Mouse (Mus musculus) megakaryocyte-erythroid progenitor cell, adult 5-6 weeks (primary cell): ENCODE measurements around the gene Gm49510. TPM values are rescaled to one million over a fixed set of nuclear protein-coding genes. Genes with fewer than 3 reads are reported as not detected.

ENCODE experiments used
- ATAC-seq: replicated peaks from 2 replicates; pipeline ENCODE4 v1.8.0; 2016; ENCODE audit warnings: mild to moderate bottlenecking, inconsistent platforms; ENCODE audit not compliant: severe bottlenecking, poor library complexity, low FRiP score, low TSS enrichment
- total RNA-seq, 2 experiments: library from RNA; stranded (forward) in 1 of 2; stranded (reverse) in 1 of 2; fragments of 200-1000, 215-1000 nt in 1 of 2; fragments of >200 nt in 1 of 2; fragmentation: Nextera tagmentation in 1 of 2; gene quantifications; 2 replicates each; pipeline ENCODE4 v1.2.3; 2014 to 2017

The Gm49510 gene
- total RNA-seq, 2 experiments from 2014 or later, result not detected

GRCm38 (mm10) chr15:78931577-78931976, 32.1 kb downstream of the Gm49510 start:
- ATAC-seq, result peak; percentile 74

GRCm38 (mm10) chr15:78934784-78935320, 35.4 kb downstream of the Gm49510 start, which contains the start of gene Nol12:
Nol12 (plus strand) TSS chr15:78934933.
- peak; percentile 74 for ATAC-seq

GRCm38 (mm10) chr15:78936403-78936802, 36.9 kb downstream of the Gm49510 start:
- ATAC-seq, result no peak

- no peak for ATAC-seq
Measured at GRCm38 (mm10) chr15:78937311-78937710, 37.8 kb downstream of the Gm49510 start.

- no peak for ATAC-seq
Measured at GRCm38 (mm10) chr15:78937963-78938362, 38.5 kb downstream of the Gm49510 start.

GRCm38 (mm10) chr15:78940325-78940724, 40.9 kb downstream of the Gm49510 start:
- ATAC-seq, result no peak

GRCm38 (mm10) chr15:78942663-78943062, 43.2 kb downstream of the Gm49510 start:
- peak; percentile 43 for ATAC-seq

GRCm38 (mm10) chr15:78946232-78946631, 46.8 kb downstream of the Gm49510 start:
- ATAC-seq, result no peak

- peak; percentile 89 for ATAC-seq
Measured at GRCm38 (mm10) chr15:78947657-78948056, 48.2 kb downstream of the Gm49510 start, which contains the start of gene Triobp. Triobp (plus strand) TSS chr15:78947724.

- ATAC-seq, result no peak
Measured at GRCm38 (mm10) chr15:78948152-78948725, 48.8 kb downstream of the Gm49510 start.

- no peak for ATAC-seq
Measured at GRCm38 (mm10) chr15:78948883-78949282, 49.4 kb downstream of the Gm49510 start.

- no peak for ATAC-seq
Measured at GRCm38 (mm10) chr15:78955663-78956062, 56.2 kb downstream of the Gm49510 start.

GRCm38 (mm10) chr15:78956351-78956750, 56.9 kb downstream of the Gm49510 start:
- no peak for ATAC-seq

GRCm38 (mm10) chr15:78957021-78957420, 57.6 kb downstream of the Gm49510 start:
- ATAC-seq, result no peak

- ATAC-seq, result no peak
Measured at GRCm38 (mm10) chr15:78959537-78959936, 60.1 kb downstream of the Gm49510 start.

- no peak for ATAC-seq
Measured at GRCm38 (mm10) chr15:78960088-78960487, 60.6 kb downstream of the Gm49510 start.

GRCm38 (mm10) chr15:78962885-78963284, 63.4 kb downstream of the Gm49510 start:
- peak; percentile 82 for ATAC-seq

Other genes with a start within 250 kb of the Gm49510 start
- gene Elfn2, start 180.9 kb upstream of the Gm49510 start, total RNA-seq (2014; fragmentation: Nextera tagmentation), result not detected in 2 replicates
- gene Elfn2, start 180.9 kb upstream of the Gm49510 start, total RNA-seq (2017), result not detected in 2 replicates
- gene Mfng, start 126.2 kb upstream of the Gm49510 start, total RNA-seq (2014; fragmentation: Nextera tagmentation), result 15.0 and 21.8 TPM in 2 replicates
- 4.6 and 5.1 TPM in 2 replicates for gene Mfng, start 126.2 kb upstream of the Gm49510 start, total RNA-seq (2017)
- 0.42 TPM in 1 of 2 replicates, not detected in the other for gene Card10, start 96.6 kb upstream of the Gm49510 start, total RNA-seq (2014; fragmentation: Nextera tagmentation)
- not detected in 2 replicates for gene Card10, start 96.6 kb upstream of the Gm49510 start, total RNA-seq (2017)
- 0.77 TPM in 1 of 2 replicates, not detected in the other for gene Cdc42ep1, start 57.0 kb upstream of the Gm49510 start, total RNA-seq (2014; fragmentation: Nextera tagmentation)
- gene Cdc42ep1, start 57.0 kb upstream of the Gm49510 start, total RNA-seq (2017), result not detected in 2 replicates
- gene Lgals2, start 44.1 kb upstream of the Gm49510 start, total RNA-seq (2014; fragmentation: Nextera tagmentation), result not detected in 2 replicates
- gene Lgals2, start 44.1 kb upstream of the Gm49510 start, total RNA-seq (2017), result not detected in 2 replicates
- gene Gga1, start 22.5 kb upstream of the Gm49510 start, total RNA-seq (2014; fragmentation: Nextera tagmentation), result 30.0 and 47.6 TPM in 2 replicates
- 7.8 and 10.9 TPM in 2 replicates for gene Gga1, start 22.5 kb upstream of the Gm49510 start, total RNA-seq (2017)
- 31.8 and 53.7 TPM in 2 replicates for gene Sh3bp1, start 101 bp downstream of the Gm49510 start, total RNA-seq (2014; fragmentation: Nextera tagmentation)
- 11.4 and 11.6 TPM in 2 replicates for gene Sh3bp1, start 101 bp downstream of the Gm49510 start, total RNA-seq (2017)
- gene Pdxp, start 14.3 kb downstream of the Gm49510 start, total RNA-seq (2014; fragmentation: Nextera tagmentation), result 12.7 and 22.5 TPM in 2 replicates
- 6.6 and 6.9 TPM in 2 replicates for gene Pdxp, start 14.3 kb downstream of the Gm49510 start, total RNA-seq (2017)
- 54.9 and 83.9 TPM in 2 replicates for gene Lgals1, start 27.1 kb downstream of the Gm49510 start, total RNA-seq (2014; fragmentation: Nextera tagmentation)
- 91.1 and 98.2 TPM in 2 replicates for gene Lgals1, start 27.1 kb downstream of the Gm49510 start, total RNA-seq (2017)
- gene Nol12, start 35.3 kb downstream of the Gm49510 start, total RNA-seq (2014; fragmentation: Nextera tagmentation), result 52.3 and 56.7 TPM in 2 replicates
- gene Nol12, start 35.3 kb downstream of the Gm49510 start, total RNA-seq (2017), result 15.3 and 31.6 TPM in 2 replicates
- 29.1 and 33.9 TPM in 2 replicates for gene Triobp, start 48.1 kb downstream of the Gm49510 start, total RNA-seq (2014; fragmentation: Nextera tagmentation)
- 11.2 and 12.5 TPM in 2 replicates for gene Triobp, start 48.1 kb downstream of the Gm49510 start, total RNA-seq (2017)
- 19.0 and 23.7 TPM in 2 replicates for gene H1f0, start 128.8 kb downstream of the Gm49510 start, total RNA-seq (2014; fragmentation: Nextera tagmentation)
- 27.0 and 47.0 TPM in 2 replicates for gene H1f0, start 128.8 kb downstream of the Gm49510 start, total RNA-seq (2017)
- 0.40 TPM in 1 of 2 replicates, not detected in the other for gene Galr3, start 142.2 kb downstream of the Gm49510 start, total RNA-seq (2014; fragmentation: Nextera tagmentation)
- gene Galr3, start 142.2 kb downstream of the Gm49510 start, total RNA-seq (2017), result 0.56 TPM in 1 of 2 replicates, not detected in the other
- gene Ankrd54, start 163.2 kb downstream of the Gm49510 start, total RNA-seq (2014; fragmentation: Nextera tagmentation), result 24.4 and 44.2 TPM in 2 replicates
- gene Ankrd54, start 163.2 kb downstream of the Gm49510 start, total RNA-seq (2017), result 15.0 and 15.2 TPM in 2 replicates
- 218 and 242 TPM in 2 replicates for gene Eif3l, start 175.5 kb downstream of the Gm49510 start, total RNA-seq (2014; fragmentation: Nextera tagmentation)
- 216 and 264 TPM in 2 replicates for gene Eif3l, start 175.5 kb downstream of the Gm49510 start, total RNA-seq (2017)
- gene Micall1, start 209.2 kb downstream of the Gm49510 start, total RNA-seq (2014; fragmentation: Nextera tagmentation), result 1.5 and 6.4 TPM in 2 replicates
- gene Micall1, start 209.2 kb downstream of the Gm49510 start, total RNA-seq (2017), result 0.57 and 2.5 TPM in 2 replicates
- 177 and 201 TPM in 2 replicates for gene Polr2f, start 241.3 kb downstream of the Gm49510 start, total RNA-seq (2014; fragmentation: Nextera tagmentation)
- gene Polr2f, start 241.3 kb downstream of the Gm49510 start, total RNA-seq (2017), result 96.2 and 109 TPM in 2 replicates
- not detected in 2 replicates for gene 1700088E04Rik, start 241.6 kb downstream of the Gm49510 start, total RNA-seq (2014; fragmentation: Nextera tagmentation)
- not detected in 2 replicates for gene 1700088E04Rik, start 241.6 kb downstream of the Gm49510 start, total RNA-seq (2017)